Mouse (Mus musculus): ENCODE results near the gene Brd1.

DNA sequence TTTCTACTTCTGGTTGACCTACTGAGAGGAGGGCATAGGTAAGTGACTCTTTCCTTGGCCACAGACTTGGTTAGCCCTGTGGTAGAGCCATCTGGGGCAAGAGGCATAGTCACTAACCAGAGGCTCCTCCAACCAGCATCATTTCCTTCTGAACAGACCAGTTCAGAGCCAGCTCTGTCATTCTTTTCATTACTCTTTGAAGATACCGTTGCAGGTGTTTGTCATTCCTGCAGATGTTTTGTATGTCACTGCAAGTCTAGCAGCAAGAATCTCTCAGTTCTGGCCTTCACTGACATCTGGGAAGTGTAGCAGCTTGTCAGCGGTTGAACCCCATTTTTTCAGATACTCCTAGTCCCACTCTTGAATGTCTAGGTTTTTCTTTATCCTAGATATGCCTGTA is 20.9 kb upstream of the Brd1 start:
- TF ChIP-seq CTCF (IDR thresholded peaks at IDR 0.05; ENCODE audit: extremely low read depth, insufficient read length, insufficient replicate concordance, low read depth, low read length) (no peak), POLR2A (IDR thresholded peaks at IDR 0.05; ENCODE audit: low read depth, low read length) (no peak)
